Mouse (Mus musculus): ENCODE data around the gene Gm40193.

DNA sequence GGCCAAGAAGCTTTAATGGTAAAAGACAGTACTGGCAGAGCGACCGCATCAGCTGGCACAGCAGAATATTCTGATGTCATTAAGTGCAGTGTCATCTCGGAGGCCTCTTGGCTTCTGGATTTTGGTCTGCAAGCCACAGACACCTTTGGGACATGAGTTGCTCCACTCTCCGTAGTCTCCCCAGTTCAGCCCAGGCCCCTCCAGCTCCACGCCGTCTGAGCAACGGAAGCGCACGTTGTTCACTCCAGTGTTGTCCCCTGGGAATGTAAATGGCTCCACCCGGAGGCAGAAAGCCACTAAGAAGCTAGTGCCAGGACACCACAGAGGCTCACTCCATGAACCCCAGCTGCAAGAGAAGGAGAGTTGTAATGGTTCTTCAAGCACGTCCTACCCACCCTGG is 19.2 kb downstream of the Gm40193 start:
- TF ChIP-seq USF1 (IDR thresholded peaks at IDR 0.05; ENCODE audit: low read depth): no peak
- TF ChIP-seq CTCF (IDR thresholded peaks at IDR 0.05; ENCODE audit: control insufficient read depth, insufficient read depth, insufficient read length): no peak
- TF ChIP-seq CEBPB (IDR thresholded peaks at IDR 0.05; ENCODE audit: low read depth): no peak
- no peak for TF ChIP-seq MYOD1 (IDR thresholded peaks at IDR 0.05; ENCODE audit: control insufficient read depth, insufficient read length, low read depth)
- TF ChIP-seq MAX (IDR thresholded peaks at IDR 0.05): no peak
